ENCODE assay signal across 26 mouse cellular contexts in the genomic region with DNA sequence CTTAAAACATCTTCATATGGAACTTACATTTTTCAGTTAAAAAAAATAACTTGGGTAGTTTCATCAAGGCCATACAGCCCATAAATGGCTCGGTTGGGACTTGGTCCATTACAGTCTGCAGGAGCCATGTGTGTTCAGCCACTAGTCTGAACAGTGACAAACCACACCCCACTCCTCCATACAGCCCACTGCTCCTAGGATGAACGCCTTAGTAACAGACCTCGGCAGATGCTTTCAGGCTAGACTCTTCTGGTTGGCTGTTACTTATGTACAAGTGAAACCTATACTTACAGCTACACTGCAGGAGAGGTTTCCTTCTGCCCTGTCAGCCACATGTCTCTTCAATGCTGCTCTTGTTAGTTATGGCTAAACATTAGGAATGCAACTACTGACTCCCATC. TPM values are rescaled to one million over a fixed set of nuclear protein-coding genes. Genes with fewer than 3 reads are reported as not detected.
DNase-seq lines count a peak whose midpoint lies in the region; ATAC-seq and TF ChIP-seq lines count a peak whose summit lies in the region.
"Had no signal": no experiment of that assay in that cellular context is flagged by ENCODE, and none has a peak within 500 bp of the region (broad histone marks: within the 10 kb centered on the region; RNA-seq: fewer than 3 reads in every experiment).

No protein-coding gene starts in this region.

- no peaks in the 10 kb centered on the region for H3K9me3 ChIP-seq in embryonic facial prominence, embryonic 11.5 days (replicated peaks; ENCODE audit: control insufficient read depth, low read length)
- no peaks in the 10 kb centered on the region for H3K9me3 ChIP-seq in embryonic facial prominence, embryonic 10.5 days
- H3K9me3 ChIP-seq: forebrain, embryonic 12.5 days; heart, embryonic 12.5 days; heart, embryonic 15.5 days had no signal

- H3K9ac ChIP-seq in embryonic facial prominence, embryonic 11.5 days (replicated peaks; ENCODE audit: low read length): no peak overlapping the region
- H3K9ac ChIP-seq: forebrain, embryonic 12.5 days; heart, embryonic 12.5 days; heart, embryonic 15.5 days; hindbrain, embryonic 14.5 days had no signal

- DNase-seq in embryonic facial prominence, embryonic 11.5 days (ENCODE audit: low spot score): no peak
- DNase-seq in embryonic facial prominence, embryonic 10.5 days (ENCODE audit: low spot score): no peak
- peak; percentile 66 for DNase-seq in heart, adult 11 months
- no peak for DNase-seq in heart, postnatal 10 days
- DNase-seq in retina, embryonic 14.5 days (ENCODE audit: low spot score): peak; percentile 13
- no peak for DNase-seq in retina, postnatal 1 day
- DNase-seq: adrenal gland, adult 8-10 months; adrenal gland, postnatal 25 days; cerebellum, adult 9-10 months; cerebellum, postnatal 14 days; gastrocnemius, postnatal 10 days; heart, adult 18-20 months; heart, postnatal 14 days; heart, postnatal 4 days had no signal

- no peaks in the 10 kb centered on the region for H3K27me3 ChIP-seq in embryonic facial prominence, embryonic 11.5 days (ENCODE audit: control insufficient read depth, insufficient read depth, low read length)
- no peaks in the 10 kb centered on the region for H3K27me3 ChIP-seq in embryonic facial prominence, embryonic 10.5 days (replicated peaks; ENCODE audit: low read depth, poor library complexity, severe bottlenecking)
- H3K27me3 ChIP-seq: forebrain, embryonic 12.5 days; heart, embryonic 12.5 days; heart, embryonic 15.5 days had no signal

- no peak overlapping the region for H3K4me3 ChIP-seq in embryonic facial prominence, embryonic 11.5 days (ENCODE audit: low read depth, low read length)
- H3K4me3 ChIP-seq in embryonic facial prominence, embryonic 10.5 days: no peak overlapping the region
- H3K4me3 ChIP-seq in olfactory bulb, adult 2 months (ENCODE audit: insufficient read depth, low read depth, low read length): no peak overlapping the region
- H3K4me3 ChIP-seq: erythroblast, embryonic 14.5 days; forebrain, embryonic 12.5 days; heart, embryonic 12.5 days; heart, embryonic 15.5 days had no signal

- intact Hi-C loops in heart, postnatal 10 days (cut with DNase I): no loop called here

- WGBS in embryonic facial prominence, embryonic 11.5 days: 65% methylated on average over 3 of the region's 3 CpGs
- 77% methylated on average over 3 of the region's 3 CpGs for WGBS in embryonic facial prominence, embryonic 10.5 days
- WGBS in olfactory bulb, adult 2 months: 37% methylated on average over 3 of the region's 3 CpGs

- no peak for TF ChIP-seq POLR2A in olfactory bulb, adult 2 months (IDR thresholded peaks at IDR 0.05; ENCODE audit: insufficient read depth, low read depth, low read length)

- H3K27ac ChIP-seq in embryonic facial prominence, embryonic 11.5 days (replicated peaks; ENCODE audit: low read depth, low read length): no peak overlapping the region
- H3K27ac ChIP-seq in embryonic facial prominence, embryonic 10.5 days (replicated peaks): no peak overlapping the region
- 0 out of 2 replicates have a peak overlapping the region, but pooled peaks have one; percentile 37 for H3K27ac ChIP-seq in olfactory bulb, adult 2 months (ENCODE audit: insufficient read depth, low read depth, low read length)
- H3K27ac ChIP-seq: forebrain, embryonic 12.5 days; heart, embryonic 15.5 days; hindbrain, embryonic 14.5 days; hindbrain, postnatal 0 days had no signal

- H3K36me3 ChIP-seq in embryonic facial prominence, embryonic 11.5 days (replicated peaks; ENCODE audit: control insufficient read depth, insufficient read depth, low read depth, low read length): no peaks in the 10 kb centered on the region
- H3K36me3 ChIP-seq in embryonic facial prominence, embryonic 10.5 days (replicated peaks): no peaks in the 10 kb centered on the region
- H3K36me3 ChIP-seq: forebrain, embryonic 12.5 days had no signal

- H3K4me1 ChIP-seq in embryonic facial prominence, embryonic 11.5 days (ENCODE audit: control insufficient read depth, insufficient read depth, low read length): no peaks in the 10 kb centered on the region
- peaks cover 6% of the 10 kb centered on the region; the same call in 1 of the 2 replicates for H3K4me1 ChIP-seq in embryonic facial prominence, embryonic 10.5 days
- peaks cover 3% of the 10 kb centered on the region; the same call in 1 of the 2 replicates for H3K4me1 ChIP-seq in olfactory bulb, adult 2 months (ENCODE audit: control insufficient read depth, insufficient read depth, low read length)
- H3K4me1 ChIP-seq: forebrain, embryonic 12.5 days; heart, embryonic 15.5 days had no signal

- peak; percentile 49; the same call in 1 of the 2 replicates for ATAC-seq in embryonic facial prominence, embryonic 11.5 days (replicated peaks; ENCODE audit: insufficient number of reproducible peaks, low FRiP score, low TSS enrichment, low read depth)
- ATAC-seq in megakaryocyte-erythroid progenitor cell, adult 5-6 weeks (replicated peaks; ENCODE audit: low FRiP score, low TSS enrichment, poor library complexity, severe bottlenecking): no peak
- ATAC-seq: activated CD4-positive, CD25-positive, alpha-beta regulatory T cell, adult 4 months; forebrain, embryonic 16.5 days; hindbrain, postnatal 0 days; inflammation-experienced regulatory T-cells, adult 6 months; intestine, embryonic 16.5 days had no signal

- H3K4me2 ChIP-seq in embryonic facial prominence, embryonic 11.5 days (ENCODE audit: low read depth, low read length): no peak overlapping the region
- H3K4me2 ChIP-seq: forebrain, embryonic 12.5 days; heart, embryonic 12.5 days; heart, embryonic 15.5 days; hindbrain, embryonic 14.5 days had no signal

- no peak for TF ChIP-seq CTCF in olfactory bulb, adult 2 months (IDR thresholded peaks at IDR 0.05; ENCODE audit: insufficient read depth, low read depth, low read length)

RNA-seq across cellular contexts. Expression of a gene that starts 51.8 kb away (rescaled TPM):
- 5.4 and 6.1 TPM in 2 replicates for polyA plus RNA-seq in embryonic facial prominence, embryonic 11.5 days (2014; fragmentation: Nextera tagmentation; extraction: Ambion mirVana)
- polyA plus RNA-seq in embryonic facial prominence, embryonic 10.5 days (2016; fragmentation: Nextera tagmentation; extraction: Ambion mirVana): 1.7 and 3.0 TPM in 2 replicates
- total RNA-seq in heart, postnatal 10 days (2021): 1 to 10 TPM; 1.6 to 2.5 TPM
- polyA plus RNA-seq in olfactory bulb, adult 2 months (2012; ENCODE audit: insufficient read depth, insufficient read length, low replicate concordance, missing spikeins): not detected in 2 replicates
- total RNA-seq in megakaryocyte-erythroid progenitor cell, adult 5-6 weeks (2014; fragmentation: Nextera tagmentation): not detected in 2 replicates
- total RNA-seq in megakaryocyte-erythroid progenitor cell, adult 5-6 weeks (2017): not detected in 2 replicates
- polyA plus RNA-seq: activated CD4-positive, CD25-positive, alpha-beta regulatory T cell, adult 4 months; erythroblast, embryonic 14.5 days; inflammation-experienced regulatory T-cells, adult 6 months had no signal

Comparison
In these comparisons a context has a peak if more than half of its experiments do, and no peak if none do; other contexts are left out.
1. DNase-seq: peak in heart, adult 11 months (single experiment) and retina, embryonic 14.5 days (single experiment); none in embryonic facial prominence, embryonic 11.5 days (single experiment), embryonic facial prominence, embryonic 10.5 days (single experiment), heart, postnatal 10 days (0 of 2) and retina, postnatal 1 day (single experiment).